Mouse (Mus musculus) embryonic stem cell, embryonic (primary cell): ENCODE measurements around the gene Stk11.

Experiments
- CTCF ChIA-PET, 4 experiments: fragments of 300-600 bp in 2 of 4; fragments of 350-600 bp in 2 of 4; sonication (Branson Sonifier 250); formaldehyde crosslinking; loops; one replicate each; lab custom pipeline; 2022; ENCODE audit warnings: inconsistent platforms in 2 of 4; lab: Charles Lee
- POLR2A ChIA-PET, 4 experiments: fragments of 300-600 bp in 2 of 4; fragments of 350-600 bp in 2 of 4; sonication (Branson Sonifier 250); formaldehyde crosslinking; loops; one replicate each; lab custom pipeline; 2022; ENCODE audit warnings: antibody characterized with exemption in 4 of 4, inconsistent platforms in 1 of 4; lab: Charles Lee

The Stk11 gene

GRCm38 (mm10) chr10:80141786-80142529, 26.4 kb downstream of the Stk11 start:
- ChIA-PET POLR2A (interaction anchor here (0.9 to 8.7 kb wide), 35 partner anchors 9 to 301 kb away, joined by 3 to 161 read pairs (median 5); partner anchors contain the start of genes Cirbp (in 2 of the 4), 1600002K03Rik (in 1 of the 4), Dazap1 (in 1 of the 4) and Gamt (in 1 of the 4)), CTCF (interaction anchor here (0.7 to 2.8 kb wide), 15 partner anchors 23 to 1213 kb away, joined by 3 to 13 read pairs (median 6); partner anchors contain the start of genes Tmem259 (in 2 of the 4), Wdr18 (in 2 of the 4), Cirbp (in 1 of the 4) and Mum1 (in 1 of the 4))

- CTCF ChIA-PET = interaction anchor here (0.6 to 2.8 kb wide), 11 partner anchors 16 to 1212 kb away, joined by 3 to 13 read pairs (median 6); partner anchors contain the start of genes Cirbp (in 1 of the 4) and Wdr18 (in 1 of the 4)
- POLR2A ChIA-PET = interaction anchor here (0.6 to 8.7 kb wide), 18 partner anchors 8 to 283 kb away, joined by 3 to 161 read pairs (median 3); partner anchors contain the start of genes 1600002K03Rik (in 2 of the 4), Cirbp (in 2 of the 4), Gamt (in 2 of the 4) and Dazap1 (in 1 of the 4)
Observed at GRCm38 (mm10) chr10:80142530-80142925, 26.9 kb downstream of the Stk11 start.

- ChIA-PET POLR2A (interaction anchor here in 3 of 4 experiments (0.7 to 8.7 kb wide), 18 partner anchors 10 to 257 kb away, joined by 3 to 161 read pairs (median 5); partner anchors contain the start of genes 1600002K03Rik (in 2 of the 3) and Cirbp (in 2 of the 3)), CTCF (interaction anchor here in 3 of 4 experiments (0.9 to 1.6 kb wide), 7 partner anchors 15 to 230 kb away, joined by 3 to 10 read pairs (median 5); partner anchors contain the start of genes Cirbp (in 2 of the 3) and Wdr18 (in 1 of the 3))
Observed at GRCm38 (mm10) chr10:80143664-80144063, 28.1 kb downstream of the Stk11 start.

- POLR2A ChIA-PET = interaction anchor here in 3 of 4 experiments (0.9 to 8.7 kb wide), 13 partner anchors 10 to 257 kb away, joined by 3 to 161 read pairs (median 6); partner anchors contain the start of genes 1600002K03Rik (in 2 of the 3) and Cirbp (in 1 of the 3)
Observed at GRCm38 (mm10) chr10:80144159-80144558, 28.6 kb downstream of the Stk11 start.

GRCm38 (mm10) chr10:80144864-80145838, 29.5 kb downstream of the Stk11 start:
- CTCF ChIA-PET = interaction anchor here (0.6 to 5.2 kb wide), 26 partner anchors 12 to 650 kb away, joined by 3 to 98 read pairs (median 4); partner anchors contain the start of genes Cirbp (in 2 of the 4), Arid3a (in 1 of the 4), Mbd3 (in 1 of the 4) and Wdr18 (in 1 of the 4)
- POLR2A ChIA-PET = interaction anchor here in 3 of 4 experiments (0.6 to 12.6 kb wide), 24 partner anchors 10 to 365 kb away, joined by 3 to 321 read pairs (median 4); partner anchors contain the start of genes 1600002K03Rik (in 2 of the 3), Cirbp (in 2 of the 3), Mum1 (in 1 of the 3) and Ptbp1 (in 1 of the 3)

More at GRCm38 (mm10) chr10:80144159-80144558, 28.6 kb downstream of the Stk11 start:
- CTCF ChIA-PET = interaction anchor here in 3 of 4 experiments (0.7 to 1.6 kb wide), 4 partner anchors 15 to 159 kb away, joined by 3 to 8 read pairs (median 4); partner anchors contain the start of gene Cirbp (in 1 of the 3)

- ChIA-PET CTCF (interaction anchor here (0.6 to 5.2 kb wide), 26 partner anchors 11 to 651 kb away, joined by 3 to 98 read pairs (median 4); partner anchors contain the start of genes Cirbp (in 2 of the 4), Arid3a (in 1 of the 4), Mbd3 (in 1 of the 4) and Wdr18 (in 1 of the 4)), POLR2A (interaction anchor here in 3 of 4 experiments (0.6 to 12.6 kb wide), 19 partner anchors 9 to 365 kb away, joined by 3 to 321 read pairs (median 4); partner anchors contain the start of genes 1600002K03Rik (in 2 of the 3), Cirbp (in 2 of the 3), Mum1 (in 1 of the 3) and Ptbp1 (in 1 of the 3))
Observed at GRCm38 (mm10) chr10:80145896-80146295, 30.3 kb downstream of the Stk11 start.

GRCm38 (mm10) chr10:80146568-80147011, 31.0 kb downstream of the Stk11 start:
- CTCF ChIA-PET = interaction anchor here in 3 of 4 experiments (0.8 to 5.2 kb wide), 8 partner anchors 13 to 227 kb away, joined by 3 to 98 read pairs (median 12); partner anchors contain the start of gene Cirbp (in 2 of the 3)

GRCm38 (mm10) chr10:80147146-80147718, 31.6 kb downstream of the Stk11 start:
- POLR2A ChIA-PET = interaction anchor here (0.6 to 12.6 kb wide), 18 partner anchors 9 to 507 kb away, joined by 3 to 321 read pairs (median 14); partner anchors contain the start of genes 1600002K03Rik (in 2 of the 4), Cirbp (in 2 of the 4) and Tmem259 (in 1 of the 4)
- CTCF ChIA-PET = interaction anchor here in 3 of 4 experiments (0.6 to 5.2 kb wide), 7 partner anchors 17 to 306 kb away, joined by 4 to 98 read pairs (median 8); partner anchors contain the start of genes Cirbp (in 2 of the 3) and Med16 (in 1 of the 3)

More at GRCm38 (mm10) chr10:80146568-80147011, 31.0 kb downstream of the Stk11 start:
- POLR2A ChIA-PET = interaction anchor here in 3 of 4 experiments (1.0 to 12.6 kb wide), 10 partner anchors 9 to 227 kb away, joined by 3 to 321 read pairs (median 14); partner anchors contain the start of genes 1600002K03Rik (in 2 of the 3), Cirbp (in 2 of the 3) and Mum1 (in 1 of the 3)

GRCm38 (mm10) chr10:80147719-80148601, 32.4 kb downstream of the Stk11 start, which contains the start of gene Midn:
Gene Midn, plus strand, starts transcription at chr10:80148272.
- ChIA-PET CTCF (interaction anchor here (0.5 to 5.2 kb wide), 21 partner anchors 9 to 472 kb away, joined by 3 to 98 read pairs (median 5); partner anchors contain the start of genes Cirbp (in 3 of the 4), Med16 (in 1 of the 4) and Tmem259 (in 1 of the 4)), POLR2A (interaction anchor here (0.6 to 12.6 kb wide), 34 partner anchors 8 to 528 kb away, joined by 3 to 321 read pairs (median 6); partner anchors contain the start of genes 1600002K03Rik (in 2 of the 4), Cirbp (in 1 of the 4), Mum1 (in 1 of the 4) and Pcsk4 (in 1 of the 4))

- ChIA-PET CTCF (interaction anchor here (0.5 to 5.2 kb wide), 29 partner anchors 9 to 471 kb away, joined by 3 to 98 read pairs (median 3); partner anchors contain the start of genes Cirbp (in 2 of the 4), Med16 (in 1 of the 4), Mum1 (in 1 of the 4) and Rexo1 (in 1 of the 4)), POLR2A (interaction anchor here (0.6 to 12.6 kb wide), 44 partner anchors 8 to 528 kb away, joined by 3 to 321 read pairs (median 4); partner anchors contain the start of genes 1600002K03Rik (in 2 of the 4), Tmem259 (in 2 of the 4), Cirbp (in 1 of the 4) and Mum1 (in 1 of the 4))
Observed at GRCm38 (mm10) chr10:80148610-80149290, 33.1 kb downstream of the Stk11 start.

GRCm38 (mm10) chr10:80149291-80150225, 34.0 kb downstream of the Stk11 start:
- CTCF ChIA-PET = interaction anchor here (0.5 to 5.2 kb wide), 20 partner anchors 10 to 412 kb away, joined by 3 to 98 read pairs (median 4); partner anchors contain the start of genes Cirbp (in 2 of the 4), Mum1 (in 1 of the 4), Rexo1 (in 1 of the 4) and Tmem259 (in 1 of the 4)
- POLR2A ChIA-PET = interaction anchor here (0.6 to 12.6 kb wide), 39 partner anchors 7 to 527 kb away, joined by 3 to 321 read pairs (median 4); partner anchors contain the start of genes 1600002K03Rik (in 2 of the 4), Tmem259 (in 2 of the 4), Wdr18 (in 2 of the 4) and Cirbp (in 1 of the 4)
